Mouse (Mus musculus): ENCODE results near the gene 1700029I15Rik. TPM values are rescaled to one million over a fixed set of nuclear protein-coding genes. Genes with fewer than 3 reads are reported as not detected.

1700029I15Rik gene
- total and polyA plus RNA-seq, 3 experiments: 0.67 to 3.4 (median 3.0) TPM

DNA sequence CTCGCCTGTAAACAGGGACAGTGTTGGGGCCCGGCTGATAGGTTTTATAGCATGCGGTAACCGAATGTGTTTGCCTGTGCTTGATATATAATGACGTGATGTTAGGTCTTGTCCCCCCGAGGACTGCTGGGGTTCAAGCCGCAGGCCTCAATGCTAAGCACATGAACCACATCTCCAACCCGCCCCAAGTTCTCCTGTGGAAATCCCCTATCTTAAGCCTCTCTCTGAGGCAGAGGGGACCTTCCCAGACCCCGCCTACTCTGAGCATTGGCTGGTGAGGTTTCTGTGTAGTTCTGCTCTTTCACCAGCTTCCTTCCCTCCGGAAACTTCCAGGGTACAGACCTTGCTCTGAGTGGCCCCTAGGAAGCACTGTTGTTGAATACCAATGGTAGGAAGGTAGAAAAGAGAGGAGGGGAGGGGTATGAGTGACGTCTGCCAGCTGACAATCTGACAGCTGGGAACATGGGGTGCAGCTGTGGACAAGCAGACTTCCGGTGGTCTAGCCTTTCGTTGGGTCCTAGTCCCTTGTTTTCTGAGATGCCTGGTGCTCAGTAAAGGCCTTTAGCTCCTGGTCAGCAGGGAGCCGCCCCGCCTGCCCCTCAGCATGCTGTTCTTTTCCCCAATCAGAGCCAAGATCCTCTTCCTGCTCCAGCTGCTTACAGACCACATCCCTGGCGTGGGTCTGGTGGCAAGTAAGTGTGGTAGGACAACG, 2.4 kb upstream of the 1700029I15Rik start (continued):
- TF ChIP-seq E2F4 (IDR thresholded peaks at IDR 0.05; ENCODE audit: insufficient replicate concordance, low read depth, low read length) (no peak), USF2 (conservative IDR thresholded peaks at IDR 0.05; ENCODE audit: low read depth, low read length) (no peak), MAZ (IDR thresholded peaks at IDR 0.05; ENCODE audit: low read depth, low read length) (no peak), GABPA (IDR thresholded peaks at IDR 0.05; ENCODE audit: insufficient replicate concordance, low read depth, low read length) (no peak), CTCF (conservative IDR thresholded peaks at IDR 0.05 in 1 of 2, IDR thresholded peaks at IDR 0.05 in 1 of 2; ENCODE audit: low read depth in 2 of 2, low read length in 2 of 2) (peak in 1 of 2 experiments; percentile 22; a peak in 1 of 4 replicates), ELF1 (IDR thresholded peaks at IDR 0.05; ENCODE audit: low read depth, low read length) (no peak), SMC3 (IDR thresholded peaks at IDR 0.05; ENCODE audit: low read depth, low read length) (0 out of 2 replicates have a peak, but pooled peaks have one; percentile 14)

DNA sequence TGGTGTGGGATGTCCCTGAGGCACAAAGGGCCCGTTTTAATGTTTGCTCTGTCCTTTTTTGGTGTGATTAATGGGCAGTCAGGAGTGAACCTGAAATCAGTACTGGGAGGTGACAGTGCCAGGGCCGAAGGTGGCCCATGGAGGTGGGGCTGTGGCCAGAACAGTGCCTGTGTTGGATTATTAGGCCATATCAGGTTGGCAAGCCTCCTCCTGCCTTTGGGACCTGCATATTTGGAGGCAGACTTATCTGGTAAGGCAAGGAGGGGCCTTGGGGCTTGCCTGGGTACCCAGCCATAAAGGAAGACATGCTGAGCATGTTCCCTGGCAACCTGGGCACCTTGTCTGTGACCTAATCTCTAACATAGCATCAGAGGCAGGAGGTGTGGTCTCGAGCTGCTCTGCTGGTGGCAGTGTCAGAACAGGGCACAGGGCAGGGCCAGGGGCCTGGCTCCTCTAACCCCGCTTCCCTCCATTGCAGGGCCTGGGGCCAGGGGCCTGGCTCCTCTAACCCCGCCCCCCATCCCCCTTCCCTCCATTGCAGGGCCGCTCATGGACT, 1.8 kb upstream of the 1700029I15Rik start:
- Histone ChIP-seq H3K9me3 (replicated peaks; ENCODE audit: low read length) (no peaks in the 10 kb centered on the region), H3K4me3 (replicated peaks in 1 of 3; ENCODE audit: low read depth in 2 of 3, low read length in 2 of 3, poor library complexity in 1 of 3) (peak overlapping the region in 2 of 3 experiments; percentile 4 to 46), H3K36me3 (replicated peaks in 1 of 2; ENCODE audit: control insufficient read depth in 1 of 2, insufficient read depth in 1 of 2, low read length in 1 of 2) (peaks cover 59 to 85% of the 10 kb centered on the region in 2 experiments), H3K27me3 (replicated peaks) (no peaks in the 10 kb centered on the region), H3K9ac (ENCODE audit: insufficient read depth, low read depth) (peak overlapping the region; percentile 16; the same call in 1 of the 2 replicates), H3K79me2 (replicated peaks; ENCODE audit: control insufficient read depth, extremely low read depth, insufficient read depth, poor library complexity, severe bottlenecking) (peaks cover 8% of the 10 kb centered on the region), H3K27ac (ENCODE audit: insufficient read depth, low read depth) (peak overlapping the region; percentile 79), H3K4me2 (ENCODE audit: insufficient read depth, low read depth, poor library complexity, severe bottlenecking) (peak overlapping the region; percentile 21; the same call in 1 of the 2 replicates), H3K4me1 (ENCODE audit: control insufficient read depth in 1 of 2, insufficient read depth in 2 of 2) (peaks cover 22 to 56% of the 10 kb centered on the region in 2 experiments)
- DNase-seq (ENCODE audit: extremely low read depth): no peak
- dilution Hi-C loops (cut with MboI; ENCODE audit: extremely low pct_ligation_motif_present, extremely low pct_unique_long_range_greater_than_20kb, low sequenced_read_pairs) (no loop called here), in situ Hi-C loops (cut with MboI; ENCODE audit: low pct_ligation_motif_present, low pct_unique_long_range_greater_than_20kb, low sequenced_read_pairs) (no loop called here)
- TF ChIP-seq POLR2A (IDR thresholded peaks at IDR 0.05; ENCODE audit: low read depth, low read length): no peak
- TF ChIP-seq PAX5 (IDR thresholded peaks at IDR 0.05; ENCODE audit: low read length): no peak
- no peak for TF ChIP-seq MEF2A (IDR thresholded peaks at IDR 0.05; ENCODE audit: borderline replicate concordance, low read depth, low read length)
- no peak for TF ChIP-seq POLR2AphosphoS2 (IDR thresholded peaks at IDR 0.05; ENCODE audit: low read depth, low read length)
- no peak for TF ChIP-seq ZKSCAN1 (IDR thresholded peaks at IDR 0.05; ENCODE audit: borderline replicate concordance, low read depth, low read length)
- TF ChIP-seq SIN3A (IDR thresholded peaks at IDR 0.05; ENCODE audit: low read length): no peak
- TF ChIP-seq ELF1 (IDR thresholded peaks at IDR 0.05; ENCODE audit: low read depth, low read length): no peak
- no peak for TF ChIP-seq CTCF (conservative IDR thresholded peaks at IDR 0.05 in 1 of 2, IDR thresholded peaks at IDR 0.05 in 1 of 2; ENCODE audit: low read depth in 2 of 2, low read length in 2 of 2)
- no peak for TF ChIP-seq BHLHE40 (IDR thresholded peaks at IDR 0.05; ENCODE audit: low read depth, low read length)
- TF ChIP-seq MAZ (IDR thresholded peaks at IDR 0.05; ENCODE audit: low read depth, low read length): no peak
- TF ChIP-seq GABPA (IDR thresholded peaks at IDR 0.05; ENCODE audit: insufficient replicate concordance, low read depth, low read length): no peak
- TF ChIP-seq CHD2 (IDR thresholded peaks at IDR 0.05; ENCODE audit: low read length): no peak
- TF ChIP-seq MYC (IDR thresholded peaks at IDR 0.05; ENCODE audit: low read depth, low read length): no peak
- no peak for TF ChIP-seq EP300 (IDR thresholded peaks at IDR 0.05; ENCODE audit: low read length)
- TF ChIP-seq JUND (conservative IDR thresholded peaks at IDR 0.05; ENCODE audit: low read depth, low read length): no peak
- no peak for TF ChIP-seq CHD1 (IDR thresholded peaks at IDR 0.05; ENCODE audit: low read depth, low read length)
- no peak for TF ChIP-seq ZNF384 (IDR thresholded peaks at IDR 0.05; ENCODE audit: low read depth, low read length)
- TF ChIP-seq MAX (IDR thresholded peaks at IDR 0.05; ENCODE audit: low read length): no peak
- no peak for TF ChIP-seq MAFK (IDR thresholded peaks at IDR 0.05; ENCODE audit: insufficient replicate concordance, low read length)
